Mouse (Mus musculus) embryonic fibroblast, embryonic 13.5 days (primary cell): ENCODE data around the gene Exoc6. TPM values are rescaled to one million over a fixed set of nuclear protein-coding genes. Genes with fewer than 3 reads are reported as not detected.

Source experiments
- H3K27ac ChIP-seq: 2 replicates; pipeline ENCODE4 v1.5.1; 2012; ENCODE audit warnings: low read length, control low read depth, inconsistent platforms; ENCODE audit not compliant: insufficient read depth
- H3K4me1 ChIP-seq: 2 replicates; pipeline ENCODE4 v1.6.1; 2011; ENCODE audit warnings: low read length; ENCODE audit not compliant: control insufficient read depth, insufficient read depth
- H3K4me3 ChIP-seq: 2 replicates; pipeline ENCODE4 v1.5.1; 2011; ENCODE audit warnings: mild to moderate bottlenecking, control low read depth, low read length; ENCODE audit not compliant: insufficient read depth
- CTCF ChIP-seq: IDR thresholded peaks from 2 replicates; pipeline ENCODE4 v1.5.1; 2011; ENCODE audit warnings: mild to moderate bottlenecking, control low read depth, low read length, moderate library complexity, borderline replicate concordance; ENCODE audit not compliant: insufficient read depth
- POLR2A ChIP-seq: IDR thresholded peaks from 2 replicates; pipeline ENCODE4 v1.6.1; 2011; ENCODE audit warnings: low read depth, mild to moderate bottlenecking, control low read depth, low read length, moderate library complexity
- polyA plus RNA-seq: library from polyadenylated mRNA; stranded (reverse); fragments of >200 nt; gene quantifications from 2 replicates; pipeline ENCODE4 v1.2.4, GENCODE M21; 2011; ENCODE audit warnings: low read depth; ENCODE audit not compliant: missing spikeins, insufficient read length

The Exoc6 gene
- polyA plus RNA-seq, 1 experiment, result 3.2 TPM

DNA sequence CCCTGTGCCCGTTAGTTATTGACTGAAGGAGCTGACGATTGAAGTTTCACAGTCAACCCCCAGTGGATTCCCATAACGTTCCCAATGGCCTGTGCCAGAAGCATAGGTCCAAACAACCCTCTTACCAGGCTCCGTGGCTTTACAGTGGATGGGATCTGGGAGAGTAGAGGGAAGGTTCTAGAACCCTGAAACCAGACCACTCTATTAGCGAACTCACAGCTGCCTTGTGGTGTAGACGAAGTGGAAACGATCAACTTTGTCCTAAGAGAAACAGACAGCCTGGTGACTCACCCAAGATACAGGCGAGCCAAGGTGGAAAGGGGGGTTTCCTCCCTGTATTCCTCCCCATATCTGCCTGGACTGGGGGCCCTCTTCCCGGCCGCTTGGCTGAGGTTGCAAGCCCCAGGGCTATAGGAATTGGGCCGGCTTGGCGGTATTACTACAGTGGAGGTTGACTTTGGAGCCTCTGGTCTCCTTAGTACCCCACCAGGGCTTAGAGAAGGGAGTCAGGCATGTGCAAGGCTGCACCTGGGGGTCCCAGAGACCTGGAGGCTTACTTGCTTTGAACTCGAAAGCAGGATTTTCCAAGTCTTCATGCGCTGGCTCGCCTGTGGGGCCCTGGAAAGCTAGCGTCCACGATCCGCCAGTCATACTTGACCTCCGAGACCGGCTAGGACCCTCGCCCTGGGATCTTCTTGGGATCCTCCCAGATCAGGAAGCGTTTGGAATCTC, 146.6 kb downstream of the Exoc6 start:
- Histone ChIP-seq H3K4me3 (no peak overlapping the region), H3K4me1 (peaks cover 7% of the 10 kb centered on the region; the same call in 1 of the 2 replicates), H3K27ac (no peak overlapping the region)
- no peak for TF ChIP-seq POLR2A
- TF ChIP-seq CTCF, result no peak

GRCm38 (mm10) chr19:37697335-37697636, 147.1 kb downstream of the Exoc6 start:
- TF ChIP-seq CTCF (no peak), POLR2A (no peak)
- Histone ChIP-seq H3K4me1 (peaks cover 7% of the 10 kb centered on the region; the same call in 1 of the 2 replicates), H3K4me3 (no peak overlapping the region), H3K27ac (no peak overlapping the region)

DNA sequence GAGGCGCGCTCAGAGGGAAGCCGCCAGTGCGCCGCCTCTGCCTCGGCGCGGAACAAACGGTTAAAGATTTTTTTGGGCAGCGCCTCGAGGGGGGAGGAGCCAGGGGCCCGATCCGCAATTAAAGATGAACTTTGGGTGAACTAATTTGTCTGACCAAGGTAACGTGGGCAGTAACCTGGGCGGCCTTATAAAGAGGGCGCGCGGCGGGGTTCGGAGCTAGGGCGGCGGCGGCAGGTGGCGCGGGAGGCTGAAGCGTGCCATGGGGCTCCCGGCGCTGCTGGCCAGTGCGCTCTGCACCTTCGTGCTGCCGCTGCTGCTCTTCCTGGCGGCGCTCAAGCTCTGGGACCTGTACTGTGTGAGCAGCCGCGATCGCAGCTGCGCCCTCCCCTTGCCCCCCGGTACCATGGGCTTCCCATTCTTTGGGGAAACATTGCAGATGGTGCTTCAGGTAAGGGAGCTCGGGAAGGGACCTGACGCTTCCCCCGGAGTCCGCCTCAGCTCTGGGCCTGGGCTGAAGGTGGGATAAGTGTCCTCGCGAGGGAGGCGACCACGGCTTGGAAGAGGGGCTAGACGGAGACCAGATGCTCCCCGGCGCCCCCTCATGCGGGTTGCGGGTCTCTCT, 147.5 kb downstream of the Exoc6 start, which contains the start of gene Cyp26a1:
Cyp26a1 (plus strand) TSS at position 148 of the 622 bp plus-strand sequence.
- Histone ChIP-seq H3K27ac (no peak within 1 kb of the TSS), H3K4me3 (no peak within 1 kb of the TSS), H3K4me1 (peaks cover 7% of the 10 kb centered on the region; the same call in 1 of the 2 replicates)
- TF ChIP-seq CTCF (no peak), POLR2A (no peak)

DNA sequence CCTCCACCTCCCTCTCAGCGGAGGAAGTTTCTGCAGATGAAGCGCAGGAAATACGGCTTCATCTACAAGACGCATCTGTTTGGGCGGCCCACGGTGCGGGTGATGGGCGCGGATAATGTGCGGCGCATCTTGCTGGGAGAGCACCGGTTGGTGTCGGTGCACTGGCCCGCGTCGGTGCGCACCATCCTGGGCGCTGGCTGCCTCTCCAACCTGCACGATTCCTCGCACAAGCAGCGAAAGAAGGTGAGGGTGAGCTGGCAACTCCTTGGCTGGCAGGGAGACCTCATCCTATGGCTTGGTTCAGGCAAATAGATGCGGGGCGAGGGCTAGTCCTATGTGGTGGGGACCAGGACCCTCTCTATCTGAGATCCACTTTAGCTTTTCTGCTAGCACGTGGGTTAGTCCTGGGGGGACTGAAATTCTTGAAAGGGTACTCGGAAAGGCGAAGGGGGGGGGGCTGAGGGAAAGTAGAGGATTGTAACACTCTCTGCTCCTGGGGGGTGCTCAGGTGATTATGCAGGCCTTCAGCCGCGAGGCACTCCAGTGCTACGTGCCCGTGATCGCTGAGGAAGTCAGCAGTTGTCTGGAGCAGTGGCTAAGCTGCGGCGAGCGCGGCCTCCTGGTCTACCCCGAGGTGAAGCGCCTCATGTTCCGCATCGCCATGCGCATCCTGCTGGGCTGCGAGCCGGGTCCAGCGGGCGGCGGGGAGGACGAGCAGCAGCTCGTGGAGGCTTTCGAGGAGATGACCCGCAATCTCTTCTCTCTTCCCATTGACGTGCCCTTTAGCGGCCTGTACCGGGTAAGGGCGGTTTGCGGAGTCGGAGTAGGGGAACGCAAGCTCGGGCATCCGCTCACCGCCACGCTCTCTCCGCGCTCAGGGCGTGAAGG, 148.3 kb downstream of the Exoc6 start:
- no peak overlapping the region for H3K27ac ChIP-seq
- TF ChIP-seq CTCF, result no peak
- TF ChIP-seq POLR2A, result no peak
- H3K4me3 ChIP-seq, result no peak overlapping the region
- peaks cover 7% of the 10 kb centered on the region; the same call in 1 of the 2 replicates for H3K4me1 ChIP-seq

GRCm38 (mm10) chr19:37699711-37700110, 149.5 kb downstream of the Exoc6 start:
- TF ChIP-seq POLR2A, result no peak
- TF ChIP-seq CTCF, result no peak
- Histone ChIP-seq H3K4me1 (peaks cover 7% of the 10 kb centered on the region; the same call in 1 of the 2 replicates), H3K4me3 (no peak overlapping the region), H3K27ac (no peak overlapping the region)

DNA sequence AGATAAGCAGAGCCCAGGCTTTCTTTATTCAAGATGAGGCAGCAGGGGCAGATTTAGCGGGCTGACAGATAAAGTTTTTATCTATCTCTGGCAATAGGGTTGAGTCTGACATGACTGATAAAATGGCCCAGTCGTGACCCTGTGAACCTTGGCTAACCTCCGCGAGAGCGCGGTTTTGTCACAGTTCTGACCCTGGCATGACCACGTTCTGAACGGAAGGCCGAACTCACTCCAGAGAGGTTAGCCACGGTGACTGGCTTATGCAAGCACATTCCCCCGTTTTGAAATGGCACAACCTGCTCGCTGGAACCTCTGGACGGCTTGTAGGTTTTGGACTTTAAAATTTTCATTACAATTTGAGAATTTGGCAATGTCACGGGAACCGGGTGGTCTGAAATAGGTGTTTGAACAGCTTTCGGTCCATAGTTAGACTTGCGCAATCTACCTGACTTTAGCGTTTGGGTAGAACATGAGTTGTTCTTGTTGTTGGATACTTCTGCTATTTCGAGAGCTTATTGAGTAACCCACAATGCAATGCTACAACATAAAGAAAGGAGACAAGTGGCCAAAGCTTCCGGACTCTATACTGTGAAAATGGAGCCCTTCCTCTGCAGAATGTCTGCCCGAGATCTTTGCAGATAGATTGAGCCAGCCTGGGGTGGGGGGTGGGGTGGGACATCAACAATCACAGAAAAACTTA, 152.3 kb downstream of the Exoc6 start:
- no peak overlapping the region for H3K4me3 ChIP-seq
- H3K27ac ChIP-seq, result no peak overlapping the region
- TF ChIP-seq CTCF (no peak), POLR2A (no peak)
- H3K4me1 ChIP-seq, result peaks cover 7% of the 10 kb centered on the region; the same call in 1 of the 2 replicates

DNA sequence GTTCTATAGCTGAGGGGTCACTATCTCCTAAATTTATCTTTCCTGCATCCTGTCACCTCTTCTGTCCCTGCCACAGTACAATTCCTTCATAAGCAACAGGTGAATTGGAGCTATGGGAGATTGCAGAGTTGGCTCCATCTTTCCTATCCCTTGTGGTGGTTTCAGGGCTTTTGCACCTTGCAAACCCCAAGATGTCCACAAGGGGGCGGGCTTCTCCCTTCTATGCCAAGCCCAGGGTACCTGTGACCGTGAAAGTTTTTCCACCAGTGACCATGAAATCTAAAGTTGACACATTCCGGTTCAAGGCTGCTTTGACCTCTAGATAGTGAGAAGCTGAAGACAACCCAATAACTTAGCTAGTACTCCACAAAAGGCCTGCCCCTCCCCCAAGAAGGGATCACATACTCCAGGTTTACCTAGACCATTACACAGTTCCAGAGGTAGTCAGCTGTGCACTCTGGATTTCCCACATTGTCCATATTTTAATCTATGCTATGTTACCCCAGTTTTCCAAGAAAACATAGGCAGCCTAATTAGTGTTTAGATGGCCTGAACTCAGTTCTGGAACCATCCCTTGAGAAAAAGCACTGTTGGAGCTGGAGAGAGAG, 153.8 kb downstream of the Exoc6 start:
- no peak for TF ChIP-seq POLR2A
- TF ChIP-seq CTCF, result no peak
- no peak overlapping the region for H3K27ac ChIP-seq
- no peaks in the 10 kb centered on the region for H3K4me1 ChIP-seq
- H3K4me3 ChIP-seq, result no peak overlapping the region

GRCm38 (mm10) chr19:37705722-37706121, 155.5 kb downstream of the Exoc6 start:
- TF ChIP-seq POLR2A (no peak), CTCF (no peak)
- no peak overlapping the region for H3K27ac ChIP-seq
- H3K4me1 ChIP-seq, result no peaks in the 10 kb centered on the region
- no peak overlapping the region for H3K4me3 ChIP-seq

- no peak for TF ChIP-seq POLR2A
- no peak for TF ChIP-seq CTCF
- H3K27ac ChIP-seq, result no peak overlapping the region
- H3K4me3 ChIP-seq, result no peak overlapping the region
- no peaks in the 10 kb centered on the region for H3K4me1 ChIP-seq
These were observed 164.5 kb downstream of the Exoc6 start for GRCm38 (mm10) chr19:37714681-37715080.
